Mouse (Mus musculus) brown adipose tissue, adult 24 weeks (tissue): Measurements from ENCODE around the gene Mlxipl. TPM values are rescaled to one million over a fixed set of nuclear protein-coding genes. Genes with fewer than 3 reads are reported as not detected.
A peak's percentile ranks its signal among the peaks of the same experiment; 100 is the strongest.

Experiments used
- H3K27ac ChIP-seq: fragments of 200-500 bp; replicated peaks from 2 replicates; pipeline ENCODE4 v1.5.1; 2012; ENCODE audit warnings: low read depth, mild to moderate bottlenecking, low read length
- H3K4me1 ChIP-seq: fragments of 200-500 bp; 2 replicates; pipeline ENCODE4 v1.6.1; 2012; ENCODE audit warnings: low read length, mixed read lengths; ENCODE audit not compliant: control insufficient read depth, insufficient read depth, insufficient read length
- H3K4me3 ChIP-seq: fragments of 200-500 bp; 2 replicates; pipeline ENCODE4 v1.5.1; 2012; ENCODE audit warnings: low read depth, mild to moderate bottlenecking, low read length, moderate library complexity; ENCODE audit not compliant: insufficient read depth
- polyA plus RNA-seq: library from polyadenylated mRNA; stranded (reverse); fragments of >200 nt; gene quantifications from 2 replicates; pipeline ENCODE4 v1.2.4, GENCODE M21; 2012; ENCODE audit not compliant: missing spikeins, insufficient read depth, insufficient read length

Mlxipl gene
- polyA plus RNA-seq, 1 experiment: 174 TPM

DNA sequence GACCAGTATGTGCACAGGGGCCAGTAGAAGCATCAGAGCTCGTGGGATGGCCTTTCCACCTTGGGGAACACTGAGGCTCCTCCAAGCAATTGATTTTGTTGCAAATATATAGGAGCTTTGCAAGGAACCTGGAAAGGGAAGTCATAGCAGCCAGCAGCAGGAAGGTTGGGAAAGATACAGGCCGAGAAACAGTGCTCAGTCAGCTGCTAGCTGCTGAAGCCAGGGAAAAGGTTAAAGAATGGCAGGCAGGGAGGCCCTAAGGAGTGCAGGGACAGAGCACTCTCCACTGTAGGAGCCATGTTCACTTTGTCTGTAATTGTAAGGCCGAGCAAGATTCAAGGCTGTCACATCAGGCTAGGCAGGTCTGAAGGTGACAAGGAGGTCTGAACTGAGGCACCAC lies 88.8 kb downstream of the Mlxipl start:
- Histone ChIP-seq H3K4me1 (peaks cover 8% of the 10 kb centered on the region; the same call in 1 of the 2 replicates), H3K4me3 (no peak overlapping the region), H3K27ac (peak overlapping the region; percentile 64)

DNA sequence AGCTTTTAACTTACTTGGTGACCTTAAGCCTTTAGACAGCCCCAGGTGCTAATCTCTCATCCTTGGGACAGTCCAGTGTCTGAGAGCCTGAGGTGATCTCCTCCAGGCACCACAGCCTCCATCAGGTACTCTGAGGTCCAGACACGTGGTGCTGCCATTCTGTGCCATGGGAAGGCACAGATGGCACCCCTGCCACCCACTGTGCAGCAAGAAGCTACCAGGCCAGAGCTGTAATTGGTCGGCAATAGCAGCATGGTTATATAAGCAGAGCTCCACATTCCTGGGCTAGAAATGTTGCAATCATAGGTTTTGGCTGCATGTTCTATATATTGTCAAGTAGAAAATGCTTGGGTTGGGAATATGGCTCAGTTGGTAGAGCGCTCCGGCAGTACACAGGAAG lies 89.3 kb downstream of the Mlxipl start:
- Histone ChIP-seq H3K4me1 (peaks cover 8% of the 10 kb centered on the region; the same call in 1 of the 2 replicates), H3K4me3 (no peak overlapping the region), H3K27ac (peak overlapping the region; percentile 55)

DNA sequence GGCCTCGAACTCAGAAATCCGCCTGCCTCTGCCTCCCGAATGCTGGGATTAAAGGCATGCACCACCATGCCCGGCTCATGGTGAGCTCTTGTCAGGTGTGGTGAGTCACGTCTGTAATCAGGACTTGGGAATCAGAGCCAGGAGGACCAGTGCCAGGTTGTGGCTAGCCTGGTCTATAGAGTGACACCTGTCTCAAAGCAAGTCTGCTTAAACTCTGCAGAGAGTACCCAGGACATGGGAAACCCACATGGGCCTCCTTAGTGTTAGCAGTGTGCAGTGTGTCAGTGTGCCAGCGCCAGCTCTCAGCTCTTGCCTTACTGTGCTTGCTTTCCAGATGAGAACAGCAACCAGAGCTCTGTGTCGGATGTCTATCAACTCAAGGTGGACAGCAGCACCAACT lies 89.9 kb downstream of the Mlxipl start:
- H3K27ac ChIP-seq: no peak overlapping the region
- no peak overlapping the region for H3K4me3 ChIP-seq
- H3K4me1 ChIP-seq: peaks cover 8% of the 10 kb centered on the region; the same call in 1 of the 2 replicates

DNA sequence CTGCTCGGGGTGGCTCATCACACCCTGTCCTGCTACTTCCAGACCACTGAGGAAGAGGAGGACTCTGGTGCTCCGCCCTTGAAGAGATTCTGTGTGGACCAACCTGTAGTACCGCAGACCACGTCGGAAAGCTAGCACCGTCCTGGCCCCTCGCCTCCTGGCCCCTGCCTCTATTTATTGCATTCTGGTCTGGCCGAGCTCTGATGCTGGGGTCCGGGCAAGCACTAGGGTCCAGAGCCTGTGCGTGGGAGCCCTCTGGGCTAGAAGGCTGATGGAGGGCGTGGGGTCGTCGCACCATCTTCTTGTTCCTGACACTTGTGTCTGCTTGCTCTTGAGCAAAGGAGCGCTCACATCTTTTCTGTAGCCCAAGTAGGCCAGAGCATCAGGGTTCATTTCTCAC lies 91.1 kb downstream of the Mlxipl start:
- Histone ChIP-seq H3K27ac (no peak overlapping the region), H3K4me1 (peaks cover 8% of the 10 kb centered on the region; the same call in 1 of the 2 replicates), H3K4me3 (no peak overlapping the region)

DNA sequence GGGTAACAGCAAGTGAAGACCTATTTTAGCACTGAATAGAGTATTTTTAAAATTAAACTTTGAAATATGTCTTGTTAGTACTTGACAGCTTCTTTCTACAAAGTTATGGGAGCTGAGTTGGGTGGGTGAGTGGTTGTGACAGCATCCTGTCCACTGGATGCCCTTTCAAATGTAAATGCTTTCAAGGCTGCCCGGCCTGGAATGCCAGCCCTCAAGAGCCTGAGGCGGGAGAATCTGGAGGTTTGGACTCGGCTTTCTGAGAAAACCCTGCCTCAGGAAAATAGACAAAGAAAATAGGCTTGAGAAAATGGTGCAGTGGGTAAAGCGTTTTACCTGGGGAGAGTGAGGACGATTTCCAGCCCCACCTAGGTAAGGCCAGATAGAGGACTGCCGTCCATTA lies 92.1 kb downstream of the Mlxipl start:
- Histone ChIP-seq H3K4me3 (no peak overlapping the region), H3K27ac (no peak overlapping the region), H3K4me1 (peaks cover 8% of the 10 kb centered on the region; the same call in 1 of the 2 replicates)

DNA sequence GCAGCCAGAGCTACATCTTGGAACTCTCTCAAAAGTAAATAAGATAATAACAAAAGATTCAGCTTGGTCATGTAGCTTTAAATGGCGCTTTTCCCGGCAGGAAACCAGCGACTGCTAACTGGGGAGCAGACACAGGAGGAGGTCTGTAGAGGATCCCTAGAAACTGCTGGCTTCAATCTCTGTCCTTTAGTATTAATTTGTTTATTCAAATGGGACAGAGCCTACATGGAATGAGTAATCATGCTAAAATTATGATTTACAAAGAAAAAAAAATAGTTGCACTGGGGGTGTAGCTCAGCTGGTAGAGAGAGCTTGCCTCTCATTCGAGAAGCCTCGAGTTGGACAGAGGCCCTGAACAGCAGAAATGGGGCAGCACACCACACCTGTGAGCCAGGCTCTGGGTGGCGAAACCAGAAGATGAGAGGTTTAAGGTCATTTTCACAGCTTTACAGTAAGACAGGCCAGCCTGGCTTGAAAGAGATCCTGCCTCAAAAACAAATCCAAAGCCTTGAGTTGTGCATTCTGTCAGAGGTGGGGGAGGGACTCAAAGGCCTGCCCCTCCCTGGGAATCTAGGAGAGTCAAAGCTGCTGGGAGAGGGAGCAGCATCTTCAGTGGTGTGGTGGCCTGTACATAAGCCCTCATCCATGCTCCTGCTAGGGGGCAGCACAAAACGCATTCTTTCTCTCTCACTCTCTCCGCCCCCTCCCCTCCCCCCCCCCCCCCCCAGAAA lies 93.6 kb downstream of the Mlxipl start:
- H3K4me1 ChIP-seq: peaks cover 5% of the 10 kb centered on the region; the same call in 1 of the 2 replicates
- no peak overlapping the region for H3K27ac ChIP-seq
- no peak overlapping the region for H3K4me3 ChIP-seq

DNA sequence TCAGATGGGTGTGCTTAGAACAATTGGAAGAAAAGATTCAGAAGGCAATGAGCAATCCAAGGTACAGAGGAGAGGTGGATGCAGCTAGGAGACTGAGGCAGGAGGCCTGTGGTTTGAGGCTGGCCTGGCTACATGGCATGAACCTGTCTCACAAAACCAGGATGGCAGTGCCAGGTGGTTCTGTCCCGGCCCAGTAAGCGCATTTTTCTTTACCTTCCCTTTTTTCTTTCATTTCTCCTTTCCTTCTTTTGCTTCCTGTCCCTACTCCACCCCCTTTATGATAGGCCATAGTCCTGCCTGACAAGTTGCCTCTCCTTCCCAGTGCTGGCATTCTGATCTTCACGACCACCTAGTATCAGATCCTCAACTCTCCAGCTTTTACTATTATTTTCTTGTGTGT lies 95.3 kb downstream of the Mlxipl start:
- Histone ChIP-seq H3K4me1 (peaks cover 8% of the 10 kb centered on the region), H3K27ac (no peak overlapping the region), H3K4me3 (no peak overlapping the region)

DNA sequence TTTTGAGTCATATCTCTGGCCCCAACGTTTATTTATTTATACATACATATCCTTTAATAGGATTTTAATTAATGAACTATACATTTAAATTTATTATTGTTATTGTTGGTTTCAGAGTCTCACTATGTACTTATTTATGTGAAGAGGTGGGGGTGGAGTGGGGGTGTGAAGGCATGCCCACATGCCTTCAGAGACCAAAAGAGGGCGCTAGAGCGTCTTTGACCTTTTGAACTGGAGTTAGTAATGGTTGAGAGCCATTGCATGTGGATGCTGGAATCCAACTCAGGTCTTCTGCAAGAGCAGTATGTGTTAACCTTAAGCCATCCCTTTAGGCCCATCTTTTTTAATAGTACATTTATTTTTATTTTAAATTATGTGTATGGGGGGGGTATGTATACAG lies 95.9 kb downstream of the Mlxipl start:
- H3K4me1 ChIP-seq: peaks cover 8% of the 10 kb centered on the region
- H3K27ac ChIP-seq: no peak overlapping the region
- H3K4me3 ChIP-seq: no peak overlapping the region

DNA sequence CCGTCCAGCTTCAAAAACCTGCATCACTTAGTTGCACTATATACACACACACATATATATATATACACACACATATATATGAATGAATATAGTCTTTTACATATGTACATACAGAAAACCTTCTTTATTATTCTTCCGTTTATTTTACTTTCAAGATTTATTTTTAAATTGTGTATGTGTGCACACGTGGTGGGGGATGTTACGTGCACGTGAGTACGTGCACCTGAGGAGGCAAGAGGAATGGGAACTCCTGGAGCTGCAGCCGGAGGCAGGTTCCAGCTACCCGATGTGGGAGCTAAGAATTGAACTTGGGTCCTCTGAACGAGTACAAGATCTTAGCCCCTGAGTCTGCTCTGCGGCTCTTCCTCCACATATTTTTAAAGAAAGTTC lies 96.5 kb downstream of the Mlxipl start:
- H3K4me3 ChIP-seq: peak overlapping the region; percentile 77
- peaks cover 8% of the 10 kb centered on the region for H3K4me1 ChIP-seq
- H3K27ac ChIP-seq: peak overlapping the region; percentile 76

DNA sequence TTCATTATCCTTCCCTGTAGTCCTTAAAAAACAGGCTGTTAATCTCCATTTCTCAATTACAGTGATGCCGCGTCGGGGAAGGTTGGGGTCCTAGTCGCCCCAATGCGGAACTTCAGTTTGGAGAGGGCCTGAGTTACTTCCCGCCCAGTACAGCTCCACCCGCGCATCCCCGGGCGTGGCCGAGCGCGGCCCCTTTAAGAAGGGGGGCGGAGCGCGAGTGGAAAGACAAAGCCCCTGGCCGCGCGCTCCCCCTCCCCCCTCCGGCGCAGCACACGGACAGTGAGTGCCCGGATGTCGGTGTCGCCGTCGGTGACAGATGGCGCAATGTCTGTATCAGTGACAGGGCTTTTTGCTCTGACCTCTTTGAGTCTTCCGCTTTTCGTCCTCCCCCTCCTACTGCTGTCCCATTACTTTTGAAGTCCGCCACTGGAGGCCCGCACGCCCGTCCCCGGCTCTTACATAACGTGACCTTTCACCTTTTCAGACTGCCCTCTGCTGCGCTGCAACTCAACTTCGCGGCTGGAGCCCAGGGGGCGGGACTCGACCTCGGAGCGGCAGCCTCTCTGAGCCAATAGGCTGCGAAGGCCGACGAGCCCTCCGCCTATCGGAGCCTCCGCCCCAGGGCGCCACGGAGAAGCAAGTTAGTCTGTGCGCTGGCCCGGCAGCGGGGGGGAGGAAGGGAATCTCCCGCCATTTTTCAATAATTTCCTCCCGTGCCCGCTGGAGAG lies 97.1 kb downstream of the Mlxipl start, which contains the start of gene Baz1b:
Gene Baz1b (plus strand): TSS at position 644 of the 728 bp plus-strand sequence.
- H3K4me1 ChIP-seq: peaks cover 8% of the 10 kb centered on the region
- H3K4me3 ChIP-seq: peak within 1 kb of the TSS; percentile 79
- H3K27ac ChIP-seq: peak within 1 kb of the TSS; percentile 99

DNA sequence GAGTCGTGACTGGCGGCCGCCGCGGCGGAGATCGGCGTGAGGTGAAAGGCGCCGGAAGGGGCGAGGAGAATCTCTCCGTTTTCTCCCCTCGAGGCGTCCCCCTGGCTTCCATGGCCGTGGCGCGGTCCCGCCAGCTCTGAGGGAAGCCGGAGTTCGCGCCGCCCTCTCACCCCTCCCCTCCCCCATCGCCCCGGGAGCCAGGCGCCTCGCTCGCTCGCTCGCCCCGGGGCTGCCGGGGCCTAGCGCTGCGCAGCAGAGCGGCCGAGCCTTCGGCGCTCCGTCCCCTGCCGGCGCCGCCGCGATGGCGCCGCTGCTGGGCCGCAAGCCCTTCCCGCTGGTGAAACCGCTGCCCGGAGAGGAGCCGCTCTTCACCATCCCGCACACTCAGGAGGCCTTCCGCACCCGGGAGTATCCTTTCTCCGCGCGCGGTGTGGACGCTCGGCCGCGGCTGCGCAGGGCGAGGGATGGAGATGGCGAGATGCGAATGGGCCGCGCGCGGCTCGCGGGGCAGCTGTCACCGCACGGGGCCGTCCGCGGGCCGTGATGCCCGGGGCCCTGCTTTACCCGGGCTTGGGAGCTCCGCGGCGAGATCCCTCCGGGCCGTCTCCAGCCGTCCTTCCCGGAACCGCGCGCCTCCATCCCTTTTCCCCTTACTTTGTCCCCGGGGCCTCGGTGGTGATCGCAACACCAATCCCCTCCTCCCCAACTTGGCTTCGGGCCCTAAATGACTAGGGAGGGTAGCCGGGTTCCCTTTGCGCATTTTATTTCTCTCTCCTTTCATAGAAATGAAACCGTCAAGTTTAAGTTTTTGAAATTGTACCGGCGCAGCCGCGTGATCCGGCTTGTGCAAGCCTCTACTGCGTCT lies 97.9 kb downstream of the Mlxipl start:
- peak overlapping the region; percentile 79 for H3K4me3 ChIP-seq
- peaks cover 9% of the 10 kb centered on the region for H3K4me1 ChIP-seq
- H3K27ac ChIP-seq: peak overlapping the region; percentile 87

Other genes with a start within 250 kb of the Mlxipl start
- gene Tmem270, start 183.2 kb upstream of the Mlxipl start, polyA plus RNA-seq: not detected in 2 replicates
- not detected in 2 replicates for gene Cldn13, start 174.4 kb upstream of the Mlxipl start, polyA plus RNA-seq
- gene Mettl27, start 157.5 kb upstream of the Mlxipl start, polyA plus RNA-seq: 6.3 and 9.3 TPM in 2 replicates
- not detected in 2 replicates for gene Cldn4, start 143.0 kb upstream of the Mlxipl start, polyA plus RNA-seq
- not detected in 2 replicates for gene Cldn3, start 103.7 kb upstream of the Mlxipl start, polyA plus RNA-seq
- gene Abhd11, start 80.7 kb upstream of the Mlxipl start, polyA plus RNA-seq: 91.8 and 99.4 TPM in 2 replicates
- not detected in 2 replicates for gene Stx1a, start 66.4 kb upstream of the Mlxipl start, polyA plus RNA-seq
- gene Dnajc30, start 25.7 kb upstream of the Mlxipl start, polyA plus RNA-seq: 14.3 and 21.1 TPM in 2 replicates
- gene Bud23, start 24.9 kb upstream of the Mlxipl start, polyA plus RNA-seq: 28.3 and 31.3 TPM in 2 replicates
- 1.1 TPM in 1 of 2 replicates, not detected in the other for gene Vps37d, start 11.6 kb upstream of the Mlxipl start, polyA plus RNA-seq
- gene Tbl2, start 59.8 kb downstream of the Mlxipl start, polyA plus RNA-seq: 7.5 and 8.2 TPM in 2 replicates
- gene Bcl7b, start 78.4 kb downstream of the Mlxipl start, polyA plus RNA-seq: 61.6 and 84.5 TPM in 2 replicates
- gene Baz1b, start 97.4 kb downstream of the Mlxipl start, polyA plus RNA-seq: 25.5 and 32.8 TPM in 2 replicates
- not detected in 2 replicates for gene Fzd9, start 161.3 kb downstream of the Mlxipl start, polyA plus RNA-seq